Mouse (Mus musculus): Measurements from ENCODE around the gene Gm11172. TPM values are rescaled to one million over a fixed set of nuclear protein-coding genes. Genes with fewer than 3 reads are reported as not detected.
"Not testable (repeated sequence)": the region's sequence is repeated elsewhere in the genome, so short reads cannot be mapped to it uniquely, and the experiment has no call there.

The Gm11172 gene
- polyA plus RNA-seq, 1 experiment from 2014 or later, result not detected

GRCm38 (mm10) chr16:10802420-10802819 lies 10.3 kb upstream of the Gm11172 start:
- H3K27me3 ChIP-seq (ENCODE audit: control insufficient read depth, insufficient read depth, low read length); H3K4me2 ChIP-seq (ENCODE audit: low read length); H3K27ac ChIP-seq (replicated peaks in 1 of 2; ENCODE audit: control insufficient read depth in 1 of 2, insufficient read depth in 1 of 2, low read depth in 2 of 2, low read length in 2 of 2); H3K36me3 ChIP-seq (ENCODE audit: control insufficient read depth, insufficient read depth, low read length); H3K4me1 ChIP-seq (ENCODE audit: control insufficient read depth in 2 of 2, insufficient read depth in 2 of 2, low read length in 2 of 2); ATAC-seq (ENCODE audit: insufficient number of reproducible peaks, insufficient read depth, low FRiP score, low read depth); H3K9ac ChIP-seq (ENCODE audit: low read length); H3K4me3 ChIP-seq (ENCODE audit: control insufficient read depth in 1 of 2, insufficient read depth in 1 of 2, low read depth in 1 of 2, low read length in 2 of 2); H3K9me3 ChIP-seq (ENCODE audit: control insufficient read depth, low read length): not testable (repeated sequence)
- 78% methylated on average over 3 of the region's 3 CpGs for WGBS

GRCm38 (mm10) chr16:10805789-10806527 lies 6.8 kb upstream of the Gm11172 start, which contains the start of gene Prm1:
Gene Prm1 (minus strand): TSS chr16:10805839.
- Histone ChIP-seq H3K4me3 (ENCODE audit: control insufficient read depth in 1 of 2, insufficient read depth in 1 of 2, low read depth in 1 of 2, low read length in 2 of 2) (no peak within 1 kb of the TSS), H3K36me3 (ENCODE audit: control insufficient read depth, insufficient read depth, low read length) (no peaks in the 10 kb centered on the region), H3K9me3 (ENCODE audit: control insufficient read depth, low read length) (no peaks in the 10 kb centered on the region), H3K4me1 (ENCODE audit: control insufficient read depth in 2 of 2, insufficient read depth in 2 of 2, low read length in 2 of 2) (peaks cover 0 to 3% of the 10 kb centered on the region in 2 experiments; a peak in 2 of 4 replicates), H3K27me3 (ENCODE audit: control insufficient read depth, insufficient read depth, low read length) (no peaks in the 10 kb centered on the region), H3K4me2 (ENCODE audit: low read length) (no peak within 1 kb of the TSS), H3K27ac (replicated peaks in 1 of 2; ENCODE audit: control insufficient read depth in 1 of 2, insufficient read depth in 1 of 2, low read depth in 2 of 2, low read length in 2 of 2) (no peak within 1 kb of the TSS), H3K9ac (ENCODE audit: low read length) (no peak within 1 kb of the TSS)
- ATAC-seq (ENCODE audit: insufficient number of reproducible peaks, insufficient read depth, low FRiP score, low read depth), result no peak
- WGBS, result 76% methylated on average over 10 of the region's 10 CpGs

GRCm38 (mm10) chr16:10810376-10810775 lies 2.3 kb upstream of the Gm11172 start:
- no peak overlapping the region for H3K4me3 ChIP-seq (ENCODE audit: control insufficient read depth in 1 of 2, insufficient read depth in 1 of 2, low read depth in 1 of 2, low read length in 2 of 2)
- no peaks in the 10 kb centered on the region for H3K9me3 ChIP-seq (ENCODE audit: control insufficient read depth, low read length)
- no peak overlapping the region for H3K27ac ChIP-seq (replicated peaks in 1 of 2; ENCODE audit: control insufficient read depth in 1 of 2, insufficient read depth in 1 of 2, low read depth in 2 of 2, low read length in 2 of 2)
- H3K9ac ChIP-seq (ENCODE audit: low read length), result no peak overlapping the region
- 68% methylated on average over 1 of the region's 1 CpGs for WGBS
- no peaks in the 10 kb centered on the region for H3K27me3 ChIP-seq (ENCODE audit: control insufficient read depth, insufficient read depth, low read length)
- ATAC-seq (ENCODE audit: insufficient number of reproducible peaks, insufficient read depth, low FRiP score, low read depth), result no peak
- H3K36me3 ChIP-seq (ENCODE audit: control insufficient read depth, insufficient read depth, low read length), result no peaks in the 10 kb centered on the region
- peaks cover 9 to 20% of the 10 kb centered on the region in 2 experiments for H3K4me1 ChIP-seq (ENCODE audit: control insufficient read depth in 2 of 2, insufficient read depth in 2 of 2, low read length in 2 of 2)
- no peak overlapping the region for H3K4me2 ChIP-seq (ENCODE audit: low read length)

GRCm38 (mm10) chr16:10813726-10814125 lies 1.0 kb downstream of the Gm11172 start:
- Histone ChIP-seq H3K27ac (replicated peaks in 1 of 2; ENCODE audit: control insufficient read depth in 1 of 2, insufficient read depth in 1 of 2, low read depth in 2 of 2, low read length in 2 of 2) (no peak overlapping the region), H3K27me3 (ENCODE audit: control insufficient read depth, insufficient read depth, low read length) (no peaks in the 10 kb centered on the region), H3K4me1 (ENCODE audit: control insufficient read depth in 2 of 2, insufficient read depth in 2 of 2, low read length in 2 of 2) (peaks cover 13 to 20% of the 10 kb centered on the region in 2 experiments), H3K36me3 (ENCODE audit: control insufficient read depth, insufficient read depth, low read length) (no peaks in the 10 kb centered on the region), H3K4me3 (ENCODE audit: control insufficient read depth in 1 of 2, insufficient read depth in 1 of 2, low read depth in 1 of 2, low read length in 2 of 2) (no peak overlapping the region), H3K4me2 (ENCODE audit: low read length) (no peak overlapping the region), H3K9ac (ENCODE audit: low read length) (no peak overlapping the region), H3K9me3 (ENCODE audit: control insufficient read depth, low read length) (no peaks in the 10 kb centered on the region)
- ATAC-seq (ENCODE audit: insufficient number of reproducible peaks, insufficient read depth, low FRiP score, low read depth), result no peak
- 80% methylated on average over 4 of the region's 4 CpGs for WGBS

- H3K27ac ChIP-seq (replicated peaks in 1 of 2; ENCODE audit: control insufficient read depth in 1 of 2, insufficient read depth in 1 of 2, low read depth in 2 of 2, low read length in 2 of 2), result no peak overlapping the region
These were observed 2.1 kb downstream of the Gm11172 start for GRCm38 (mm10) chr16:10814864-10815263.

GRCm38 (mm10) chr16:10818579-10819135 lies 5.9 kb downstream of the Gm11172 start:
- WGBS, result 86% methylated on average over 4 of the region's 4 CpGs
- H3K27ac ChIP-seq (replicated peaks in 1 of 2; ENCODE audit: control insufficient read depth in 1 of 2, insufficient read depth in 1 of 2, low read depth in 2 of 2, low read length in 2 of 2), result no peak overlapping the region
- H3K27me3 ChIP-seq (ENCODE audit: control insufficient read depth, insufficient read depth, low read length), result no peaks in the 10 kb centered on the region
- H3K4me1 ChIP-seq (ENCODE audit: control insufficient read depth in 2 of 2, insufficient read depth in 2 of 2, low read length in 2 of 2), result peaks cover 10 to 20% of the 10 kb centered on the region in 2 experiments; a peak in 3 of 4 replicates
- no peaks in the 10 kb centered on the region for H3K9me3 ChIP-seq (ENCODE audit: control insufficient read depth, low read length)
- no peak overlapping the region for H3K4me3 ChIP-seq (ENCODE audit: control insufficient read depth in 1 of 2, insufficient read depth in 1 of 2, low read depth in 1 of 2, low read length in 2 of 2)
- ATAC-seq (ENCODE audit: insufficient number of reproducible peaks, insufficient read depth, low FRiP score, low read depth), result no peak
- H3K36me3 ChIP-seq (ENCODE audit: control insufficient read depth, insufficient read depth, low read length), result no peaks in the 10 kb centered on the region
- no peak overlapping the region for H3K9ac ChIP-seq (ENCODE audit: low read length)
- no peak overlapping the region for H3K4me2 ChIP-seq (ENCODE audit: low read length)

More at GRCm38 (mm10) chr16:10814864-10815263, 2.1 kb downstream of the Gm11172 start:
- Histone ChIP-seq H3K4me3 (ENCODE audit: control insufficient read depth in 1 of 2, insufficient read depth in 1 of 2, low read depth in 1 of 2, low read length in 2 of 2) (no peak overlapping the region), H3K4me2 (ENCODE audit: low read length) (no peak overlapping the region), H3K4me1 (ENCODE audit: control insufficient read depth in 2 of 2, insufficient read depth in 2 of 2, low read length in 2 of 2) (peaks cover 15 to 20% of the 10 kb centered on the region in 2 experiments), H3K36me3 (ENCODE audit: control insufficient read depth, insufficient read depth, low read length) (no peaks in the 10 kb centered on the region), H3K9me3 (ENCODE audit: control insufficient read depth, low read length) (no peaks in the 10 kb centered on the region), H3K27me3 (ENCODE audit: control insufficient read depth, insufficient read depth, low read length) (no peaks in the 10 kb centered on the region), H3K9ac (ENCODE audit: low read length) (no peak overlapping the region)
- 49% methylated on average over 4 of the region's 4 CpGs for WGBS
- ATAC-seq (ENCODE audit: insufficient number of reproducible peaks, insufficient read depth, low FRiP score, low read depth), result no peak

- no peak for ATAC-seq (ENCODE audit: insufficient number of reproducible peaks, insufficient read depth, low FRiP score, low read depth)
- no peaks in the 10 kb centered on the region for H3K9me3 ChIP-seq (ENCODE audit: control insufficient read depth, low read length)
- H3K4me1 ChIP-seq (ENCODE audit: control insufficient read depth in 2 of 2, insufficient read depth in 2 of 2, low read length in 2 of 2), result peaks cover 4 to 16% of the 10 kb centered on the region in 2 experiments; a peak in 3 of 4 replicates
- no peak overlapping the region for H3K9ac ChIP-seq (ENCODE audit: low read length)
- no peak overlapping the region for H3K4me2 ChIP-seq (ENCODE audit: low read length)
- peak overlapping the region in 1 of 2 experiments; percentile 42; a peak in 1 of 4 replicates for H3K27ac ChIP-seq (replicated peaks in 1 of 2; ENCODE audit: control insufficient read depth in 1 of 2, insufficient read depth in 1 of 2, low read depth in 2 of 2, low read length in 2 of 2)
- H3K4me3 ChIP-seq (ENCODE audit: control insufficient read depth in 1 of 2, insufficient read depth in 1 of 2, low read depth in 1 of 2, low read length in 2 of 2), result no peak overlapping the region
- no peaks in the 10 kb centered on the region for H3K27me3 ChIP-seq (ENCODE audit: control insufficient read depth, insufficient read depth, low read length)
- H3K36me3 ChIP-seq (ENCODE audit: control insufficient read depth, insufficient read depth, low read length), result no peaks in the 10 kb centered on the region
- WGBS, result 51% methylated on average over 3 of the region's 3 CpGs
These were observed 7.3 kb downstream of the Gm11172 start for GRCm38 (mm10) chr16:10819966-10820365.
